Mouse (Mus musculus): ENCODE results near the gene Nup54.

GRCm38 (mm10) chr5:92434571-92434985, 441 bp downstream of the Nup54 start:
- TF ChIP-seq CTCF (IDR thresholded peaks at IDR 0.05; ENCODE audit: borderline replicate concordance, insufficient read depth, low read length), result no peak
- TF ChIP-seq POLR2A (IDR thresholded peaks at IDR 0.05; ENCODE audit: low read depth, low read length), result no peak
